Mouse (Mus musculus): ENCODE data around the gene Zfp143.
"Not testable (repeated sequence)": the region's sequence is repeated elsewhere in the genome, so short reads cannot be mapped to it uniquely, and the experiment has no call there.

The Zfp143 gene

DNA sequence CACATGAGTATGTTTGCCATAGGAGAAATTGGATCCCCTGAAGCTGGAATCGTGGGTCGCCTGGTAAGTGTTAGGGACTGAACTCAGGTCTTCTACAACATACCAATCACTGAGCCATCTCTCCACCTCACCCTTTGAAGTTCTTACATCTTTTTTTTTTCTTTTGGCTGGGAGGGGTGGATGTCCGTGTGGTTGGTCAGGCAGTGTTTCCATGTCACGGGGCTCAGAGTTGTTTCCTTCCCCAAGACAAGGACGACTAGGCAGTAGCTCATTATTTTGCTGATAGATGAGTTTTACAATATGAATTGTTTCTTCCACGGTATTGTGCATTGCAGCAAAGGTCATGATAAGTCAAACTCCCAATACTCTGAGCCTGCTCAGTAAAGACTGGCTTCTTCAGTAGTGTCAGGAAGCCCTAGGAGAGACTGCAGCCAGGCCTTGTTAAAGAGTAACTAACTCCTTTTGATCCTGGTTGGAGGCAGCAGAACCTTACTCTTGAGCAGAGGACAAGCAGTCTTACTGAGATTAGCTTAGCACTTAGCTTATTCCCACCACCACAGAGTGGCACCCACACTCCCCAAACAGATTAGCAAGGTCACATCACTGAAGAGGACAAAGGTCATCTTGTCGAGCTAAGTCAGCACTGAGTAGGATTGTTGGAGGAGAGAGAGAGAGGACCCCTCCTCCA is 36.2 kb downstream of the Zfp143 start:
- DNase-seq, result peak; percentile 83

DNA sequence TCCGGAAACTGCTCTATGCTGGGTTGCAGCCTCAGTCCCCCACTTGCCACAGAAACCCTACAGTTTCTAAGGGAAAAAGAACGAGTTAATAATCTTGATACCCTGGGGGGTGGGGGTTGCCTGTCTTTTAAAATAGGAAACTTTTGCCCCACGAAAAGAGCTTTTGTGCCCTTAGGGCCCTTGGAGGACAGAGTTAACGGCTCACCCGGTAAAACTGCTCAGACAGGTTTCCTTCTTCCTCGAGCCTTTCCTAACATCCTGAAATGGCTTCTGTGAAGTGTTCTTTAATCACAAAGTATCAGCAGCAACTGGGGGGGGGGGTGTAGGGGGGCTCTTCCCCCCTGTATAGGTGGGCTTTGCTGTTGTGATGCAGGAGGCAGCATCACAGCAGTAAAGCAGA is 39.8 kb downstream of the Zfp143 start:
- no peak for DNase-seq

DNA sequence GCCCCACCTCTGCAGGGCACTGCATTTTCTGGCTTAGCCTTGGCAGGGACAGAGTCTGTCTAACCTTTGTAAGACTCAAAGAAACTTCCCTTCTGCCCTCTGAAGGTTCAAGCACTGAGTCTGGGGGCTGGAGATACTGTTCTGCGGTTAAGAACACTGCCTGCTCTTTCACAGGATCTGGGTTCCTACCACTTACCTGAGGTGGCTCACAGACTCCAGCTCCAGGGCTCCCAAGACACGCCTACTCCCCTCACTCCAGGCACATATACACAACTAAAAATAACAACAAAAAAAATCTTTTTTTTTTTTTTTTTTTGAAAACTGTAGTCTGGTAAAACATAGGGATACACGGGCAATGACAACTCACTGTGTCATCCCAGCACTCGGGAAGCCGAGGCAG is 40.2 kb downstream of the Zfp143 start:
- DNase-seq, result no peak

DNA sequence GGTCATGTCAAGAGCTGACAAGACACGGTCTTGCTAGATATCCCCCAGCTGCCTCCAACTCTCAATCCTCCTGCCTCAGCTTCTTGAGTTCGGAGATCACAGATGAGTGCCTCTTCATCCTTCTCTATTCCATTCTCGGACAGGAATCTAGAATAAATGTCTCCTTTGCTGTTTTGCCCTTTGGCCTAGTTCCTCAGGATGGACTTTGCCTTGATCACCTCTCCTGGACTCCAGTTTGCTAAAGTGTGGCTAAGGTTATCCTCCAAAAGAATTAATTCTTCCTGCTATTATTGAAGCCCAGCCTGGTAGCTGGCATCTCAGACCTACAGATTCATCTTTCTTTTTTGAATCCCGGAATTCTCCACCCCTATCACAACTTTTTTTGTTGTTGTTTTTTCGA is 44.0 kb downstream of the Zfp143 start:
- DNase-seq, result peak; percentile 67

DNA sequence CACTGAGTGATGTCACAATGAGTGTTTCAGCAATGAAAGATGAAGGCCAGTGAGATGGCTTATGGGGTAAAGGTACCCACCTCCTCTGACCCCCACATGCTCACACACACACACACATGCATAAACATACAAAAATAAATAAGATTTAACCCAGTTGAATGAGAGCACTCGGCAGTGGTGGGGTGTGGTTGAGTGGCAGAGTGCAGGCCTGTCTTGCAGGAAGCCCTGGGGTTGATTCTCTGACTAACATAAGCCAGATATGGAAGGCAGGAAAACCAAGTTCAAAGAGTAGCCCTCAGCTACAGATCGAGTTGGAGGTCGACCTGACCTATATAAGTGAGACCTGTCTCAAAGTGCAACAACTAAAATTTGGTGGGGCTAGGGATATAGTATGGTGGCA is 45.6 kb downstream of the Zfp143 start:
- DNase-seq, result no peak

DNA sequence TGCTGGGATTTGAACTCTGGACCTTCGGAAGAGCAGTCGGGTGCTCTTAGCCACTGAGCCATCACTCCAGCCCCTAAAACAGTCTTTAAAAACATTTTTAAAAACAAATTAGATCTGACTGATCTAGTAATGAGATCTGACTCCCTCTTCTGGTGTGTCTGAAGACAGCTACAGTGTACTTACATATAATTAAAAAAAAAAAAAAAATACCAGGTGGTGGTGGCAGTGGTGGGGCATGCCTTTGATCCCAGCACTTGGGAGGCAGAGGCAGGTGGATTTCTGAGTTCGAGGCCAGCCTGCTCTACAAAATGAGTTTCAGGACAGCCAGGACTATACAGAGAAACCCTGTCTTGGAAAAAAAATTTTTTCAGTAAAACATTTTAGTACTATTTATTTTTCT is 47.5 kb downstream of the Zfp143 start:
- DNase-seq, result not testable (repeated sequence)

DNA sequence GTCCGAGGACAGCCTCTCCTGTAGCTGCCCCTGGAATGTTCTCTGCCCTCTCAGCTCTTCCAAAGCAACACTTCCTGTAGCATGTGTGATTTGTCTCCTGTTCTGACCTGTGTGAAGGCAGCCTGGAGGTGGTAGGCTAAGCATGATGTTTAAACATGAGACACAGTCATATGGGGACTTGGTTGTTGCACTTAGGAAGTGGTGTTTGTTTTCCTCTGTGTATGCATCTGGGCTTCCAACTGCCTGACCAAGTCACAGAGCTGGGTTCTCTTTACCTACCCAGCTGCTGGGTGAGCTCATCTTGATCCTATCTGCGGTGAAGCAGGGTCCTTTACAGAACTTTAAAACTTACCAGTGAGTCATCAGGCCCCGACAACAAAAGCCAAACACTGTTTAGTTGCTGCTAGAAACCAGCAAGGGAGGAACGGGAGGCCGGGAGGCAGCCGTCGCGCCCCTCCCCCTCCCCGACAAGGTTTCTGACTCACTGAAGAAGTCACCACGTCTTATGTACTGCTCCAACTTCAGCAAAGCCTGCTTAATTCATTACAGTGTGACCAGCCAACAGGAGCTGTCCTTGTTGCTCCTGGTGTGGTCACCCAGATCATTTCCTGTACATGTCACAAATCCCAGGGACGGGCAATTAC is 48.1 kb downstream of the Zfp143 start:
- DNase-seq, result no peak

DNA sequence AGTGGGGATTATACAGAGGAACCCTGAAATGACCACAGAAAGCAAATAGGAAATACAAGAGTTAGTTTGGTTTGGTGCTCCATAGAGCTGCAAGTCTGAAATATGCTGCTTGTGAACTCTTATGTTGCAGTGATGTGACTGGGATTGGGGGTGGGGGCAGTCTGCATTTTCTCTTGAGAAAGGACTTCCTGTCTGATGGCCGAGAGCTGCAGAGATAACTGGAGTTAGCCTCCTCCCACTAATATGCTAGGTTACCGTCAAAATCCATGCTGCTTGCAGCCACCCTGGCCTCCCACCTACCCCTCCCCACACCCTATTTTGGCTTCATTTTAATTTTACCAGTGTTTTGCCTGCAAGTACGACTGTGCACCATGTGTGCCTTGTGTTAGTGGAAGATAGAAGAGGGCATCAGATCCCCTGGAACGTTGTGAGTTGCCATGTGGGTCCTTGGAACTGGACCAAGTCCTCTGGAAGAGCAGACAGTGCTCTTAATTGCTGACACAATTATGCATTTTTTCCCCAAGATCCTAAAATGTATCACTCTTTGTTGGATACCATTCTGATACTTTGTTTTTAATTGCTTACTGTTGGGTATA is 49.1 kb downstream of the Zfp143 start:
- DNase-seq, result no peak

DNA sequence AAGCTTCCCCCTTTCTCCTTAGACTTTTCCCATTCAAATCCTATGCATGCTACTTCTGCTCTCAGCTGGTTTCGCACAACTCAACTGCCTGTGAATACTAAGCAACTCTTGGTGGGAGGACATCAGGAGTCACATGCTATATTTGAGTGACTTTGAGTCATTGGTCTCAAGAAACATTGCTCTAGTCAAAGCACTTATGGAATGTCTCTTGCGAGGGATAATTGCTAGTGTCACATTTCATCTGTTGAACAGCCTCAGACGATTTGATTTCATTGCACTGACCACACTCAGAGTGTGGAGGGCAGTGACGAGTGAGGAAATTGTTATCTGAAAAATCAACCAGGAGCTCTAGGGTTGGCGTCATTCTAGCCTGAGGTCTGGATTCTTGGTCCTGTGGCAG is 53.7 kb downstream of the Zfp143 start:
- no peak for DNase-seq

DNA sequence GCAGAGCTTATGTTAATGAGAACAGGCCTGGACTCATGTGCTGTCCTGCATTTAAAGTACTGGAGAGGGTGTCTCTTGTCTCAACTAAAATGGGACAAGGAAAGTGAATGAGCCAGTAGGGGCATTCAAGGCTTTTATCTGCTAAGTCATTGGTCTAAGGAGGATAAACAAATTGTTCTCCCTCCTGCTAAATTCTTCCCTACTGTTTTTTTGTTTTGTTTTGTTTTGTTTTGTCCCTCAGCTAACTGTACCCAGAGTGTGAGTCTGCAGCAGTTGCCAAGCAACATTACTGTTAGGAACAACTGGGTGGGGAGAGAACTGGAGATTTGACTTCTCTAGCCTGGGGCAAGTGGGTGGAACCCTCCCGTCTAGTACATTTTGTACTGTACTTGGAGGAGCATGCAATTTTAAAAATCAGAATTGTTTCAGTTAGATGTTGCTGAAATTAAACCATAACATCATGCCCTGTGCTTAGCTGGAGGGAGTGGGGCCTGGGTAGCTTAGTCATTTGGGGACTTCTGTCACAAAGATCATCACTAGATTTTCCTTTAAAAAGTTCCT is 55.8 kb downstream of the Zfp143 start:
- DNase-seq, result peak; percentile 66

DNA sequence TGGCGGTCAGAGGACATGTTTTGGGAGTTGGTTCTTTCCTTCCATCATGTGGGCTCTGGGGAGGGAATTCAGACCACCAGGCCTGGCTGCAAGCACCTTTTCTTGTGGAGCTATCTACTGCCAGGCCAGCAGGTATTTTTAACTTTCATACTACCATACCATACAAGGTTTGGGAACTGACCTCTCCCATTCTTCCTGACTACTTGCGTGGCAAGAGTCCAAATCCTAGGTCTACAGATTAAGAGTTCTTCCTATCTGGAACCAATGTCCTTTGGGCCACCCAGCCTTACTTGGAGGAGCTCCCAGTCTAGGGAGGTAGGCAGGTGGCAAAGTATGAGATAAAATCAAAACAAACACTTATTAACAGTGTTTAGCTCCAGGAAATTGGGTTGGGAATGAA is 57.4 kb downstream of the Zfp143 start:
- no peak for DNase-seq

DNA sequence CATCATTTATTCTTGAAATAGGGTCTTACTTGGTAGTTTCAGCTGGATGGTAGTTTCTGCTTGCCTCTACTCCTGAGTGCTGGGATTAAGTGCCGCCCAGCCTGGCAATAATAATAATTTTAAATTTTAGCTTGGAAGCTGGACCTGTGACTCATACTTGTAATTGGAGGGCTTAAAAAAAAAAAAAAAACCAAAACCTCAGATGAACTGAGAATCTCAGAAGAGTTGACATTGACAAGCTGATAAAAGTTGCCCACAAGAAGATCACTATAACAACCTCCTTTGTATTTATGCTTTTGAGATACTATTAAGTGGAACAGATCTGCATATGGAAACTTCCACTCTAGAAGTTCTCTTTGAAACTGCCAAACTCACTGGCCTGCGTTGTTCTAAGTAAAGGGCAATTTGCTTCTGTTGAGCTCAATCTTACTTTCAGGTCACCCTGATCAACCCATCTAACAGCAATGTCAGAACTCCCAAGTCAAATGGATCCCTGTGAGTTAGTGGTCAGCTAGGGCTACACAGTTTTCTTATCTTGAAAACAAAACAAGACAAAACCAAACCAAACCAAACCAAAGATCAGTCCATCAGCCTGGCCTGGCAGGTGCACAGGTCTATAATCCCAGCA is 59.3 kb downstream of the Zfp143 start:
- no peak for DNase-seq

DNA sequence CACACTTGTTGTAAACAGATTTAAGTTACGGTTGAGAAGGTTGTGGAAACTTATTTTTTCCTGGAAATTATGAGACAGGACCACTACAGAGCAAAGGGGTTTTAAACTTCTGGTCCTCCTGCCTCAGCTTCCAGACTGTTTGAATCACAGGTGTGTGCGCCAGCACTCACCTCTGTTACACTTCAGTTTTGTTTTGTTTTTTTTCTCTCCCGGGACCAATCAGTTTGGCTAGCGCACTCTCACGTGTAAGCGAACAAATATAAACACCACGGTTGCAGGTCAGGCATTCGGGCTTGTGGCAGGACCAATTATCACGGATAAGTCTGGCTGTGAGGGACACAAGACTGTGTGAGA is 60.1 kb downstream of the Zfp143 start:
- DNase-seq, result no peak

DNA sequence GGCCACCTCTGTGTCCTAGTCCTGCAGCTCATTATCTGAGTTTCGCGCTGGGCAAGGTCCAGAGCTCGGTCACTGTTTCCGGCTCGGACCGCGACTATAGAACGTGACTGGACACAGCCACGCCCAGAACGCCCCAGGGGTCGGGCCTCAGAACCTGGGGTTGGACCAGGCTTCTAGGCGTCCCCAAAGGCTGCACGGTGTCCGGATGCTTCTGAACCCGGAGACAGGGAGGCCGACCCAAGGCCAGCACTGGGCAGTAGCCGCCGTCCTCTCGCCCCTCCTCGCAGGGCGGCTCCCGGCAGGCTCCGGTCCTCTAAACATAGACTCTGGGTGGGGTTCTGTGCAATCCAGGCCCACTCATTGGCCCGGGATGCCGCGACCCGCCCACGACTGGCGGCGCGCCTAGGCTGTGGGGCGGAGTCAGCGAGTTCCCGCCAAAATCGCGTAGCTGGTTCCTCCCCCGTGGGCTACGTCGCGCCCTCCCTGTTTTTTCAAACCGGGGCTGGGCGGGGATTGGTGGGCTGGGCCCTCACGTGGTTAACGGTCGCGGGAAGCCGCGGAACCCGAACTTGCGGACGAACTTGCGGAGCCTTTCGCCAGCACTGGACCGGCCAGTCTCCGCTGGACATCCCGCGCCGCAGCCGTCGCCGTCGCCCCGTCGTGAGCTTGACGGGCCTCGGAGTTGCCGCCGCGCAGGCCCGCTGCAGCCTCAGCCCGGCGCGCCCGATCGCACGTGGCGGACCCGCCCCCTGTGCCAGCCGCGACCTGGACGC is 60.7 kb downstream of the Zfp143 start, which contains the start of gene Wee1:
Wee1 (plus strand) TSS at position 531 of the 773 bp plus-strand sequence.
- DNase-seq, result peak; percentile 99

DNA sequence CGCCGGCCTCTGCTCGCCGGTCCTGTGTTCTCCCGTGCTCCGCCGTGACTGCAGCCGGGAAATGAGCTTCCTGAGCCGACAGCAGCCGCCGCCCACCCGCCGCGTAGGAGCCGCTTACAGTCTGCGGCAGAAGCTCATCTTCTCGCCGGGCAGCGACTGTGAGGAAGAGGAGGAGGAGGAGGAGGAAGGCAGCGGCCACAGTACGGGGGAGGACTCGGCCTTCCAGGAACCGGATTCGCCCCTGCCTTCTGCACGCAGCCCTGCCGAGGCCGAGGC is 61.2 kb downstream of the Zfp143 start:
- DNase-seq, result no peak

DNA sequence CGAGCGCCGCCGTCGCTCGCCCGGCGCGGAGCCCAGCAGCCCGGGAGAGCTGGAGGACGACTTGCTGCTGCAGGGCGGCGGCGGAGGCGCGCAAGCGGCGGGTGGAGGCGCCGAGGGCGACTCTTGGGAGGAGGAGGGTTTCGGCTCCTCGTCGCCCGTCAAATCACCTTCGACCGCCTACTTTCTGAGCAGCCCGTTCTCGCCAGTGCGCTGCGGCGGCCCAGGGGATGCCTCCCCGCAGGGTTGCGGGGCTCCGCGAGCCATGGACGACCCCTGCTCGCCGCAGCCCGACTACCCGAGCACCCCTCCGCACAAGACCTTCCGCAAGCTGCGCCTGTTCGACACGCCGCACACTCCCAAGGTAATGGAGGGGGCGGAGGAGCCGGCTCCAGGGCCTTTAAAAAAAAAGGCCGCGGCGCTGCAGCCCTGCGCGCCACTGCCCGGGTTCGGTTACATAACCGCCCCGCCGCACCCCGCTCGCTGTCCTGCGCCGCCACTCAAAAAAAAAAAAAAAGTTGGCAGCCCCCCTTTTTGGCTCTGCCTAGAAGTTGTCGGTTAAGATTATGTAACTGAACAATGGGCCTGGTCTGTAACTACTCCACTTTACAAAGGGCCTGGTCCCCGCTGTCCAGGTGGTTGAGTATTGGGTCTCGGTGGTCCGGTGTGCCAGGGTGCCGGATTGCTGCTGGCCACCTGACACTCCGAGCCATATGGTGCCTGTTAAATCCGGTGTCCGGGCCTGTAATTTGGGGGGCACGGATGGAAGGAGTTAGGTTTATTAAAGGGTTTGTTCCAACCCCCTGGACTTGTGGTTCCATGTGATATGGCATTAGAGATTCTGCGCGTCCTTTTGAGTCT is 61.8 kb downstream of the Zfp143 start:
- DNase-seq, result peak; percentile 79

DNA sequence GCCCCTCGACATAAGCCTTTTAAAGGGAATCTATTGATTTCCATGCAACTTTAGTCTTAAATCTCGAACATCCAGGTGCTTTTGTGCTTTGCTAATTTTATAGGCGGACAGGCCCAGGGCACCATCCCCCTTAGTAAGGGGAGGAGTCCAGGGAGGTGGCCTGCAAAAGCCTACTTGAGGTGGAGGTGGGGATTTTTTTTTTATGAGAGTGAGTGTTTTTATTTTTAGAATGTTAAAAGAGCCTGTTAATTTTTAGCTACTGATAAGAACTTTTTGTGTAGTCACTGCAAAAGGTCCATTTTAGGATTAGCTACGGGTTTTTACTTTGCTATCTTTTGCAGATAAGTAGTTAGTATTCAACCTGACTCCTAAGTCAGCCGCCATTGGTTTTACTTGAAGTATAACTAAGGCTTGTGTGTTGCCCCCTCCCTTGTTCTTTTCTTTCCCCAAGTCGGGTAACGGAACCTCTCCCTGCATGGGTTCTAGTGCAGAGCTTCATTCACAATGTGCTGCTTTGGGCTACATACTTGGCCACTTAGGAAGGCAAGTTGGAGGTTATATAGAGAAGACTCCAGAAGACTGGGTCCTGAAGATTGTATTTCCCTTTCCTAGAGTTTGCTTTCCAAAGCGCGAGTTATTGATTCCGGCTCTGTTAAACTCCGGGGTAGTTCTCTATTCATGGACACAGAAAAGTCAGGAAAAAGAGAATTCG is 63.0 kb downstream of the Zfp143 start:
- no peak for DNase-seq

DNA sequence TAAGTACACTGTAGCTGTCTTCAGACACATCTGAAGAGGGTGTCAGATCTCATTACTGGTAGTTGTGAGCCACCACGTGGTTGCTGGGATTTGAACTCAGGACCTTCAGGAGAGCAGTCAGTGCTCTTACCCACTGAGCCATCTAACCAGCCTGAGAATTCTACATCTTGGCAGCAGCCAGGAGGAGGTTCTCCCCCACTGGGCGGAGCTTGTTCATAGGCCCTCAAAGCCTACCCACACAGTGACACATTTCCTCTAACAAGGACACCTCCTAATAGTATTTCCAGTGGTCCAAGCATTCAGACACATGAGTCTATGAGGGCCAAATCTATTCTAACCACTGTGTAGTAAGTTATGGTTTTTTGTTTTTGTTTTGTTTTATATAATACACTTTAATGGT is 67.5 kb downstream of the Zfp143 start:
- DNase-seq, result no peak

DNA sequence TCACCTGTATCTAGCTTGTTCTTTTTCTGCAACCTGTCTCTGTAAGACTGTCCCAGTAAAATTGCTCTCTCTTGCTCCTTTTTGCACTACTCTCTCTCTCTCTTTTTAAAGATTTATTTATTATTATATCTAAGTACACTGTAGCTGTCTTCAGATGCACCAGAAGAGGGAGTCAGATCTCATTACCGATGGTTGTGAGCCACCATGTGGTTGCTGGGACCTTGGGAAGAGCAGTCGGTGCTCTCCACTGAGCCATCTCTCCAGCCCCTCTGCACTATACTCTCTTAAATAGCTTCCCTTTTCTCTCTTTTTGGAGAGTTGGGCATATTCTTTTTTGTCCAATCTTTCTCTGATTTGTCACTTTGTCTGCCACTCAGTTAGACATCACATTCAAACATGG is 71.3 kb downstream of the Zfp143 start:
- not testable (repeated sequence) for DNase-seq

DNA sequence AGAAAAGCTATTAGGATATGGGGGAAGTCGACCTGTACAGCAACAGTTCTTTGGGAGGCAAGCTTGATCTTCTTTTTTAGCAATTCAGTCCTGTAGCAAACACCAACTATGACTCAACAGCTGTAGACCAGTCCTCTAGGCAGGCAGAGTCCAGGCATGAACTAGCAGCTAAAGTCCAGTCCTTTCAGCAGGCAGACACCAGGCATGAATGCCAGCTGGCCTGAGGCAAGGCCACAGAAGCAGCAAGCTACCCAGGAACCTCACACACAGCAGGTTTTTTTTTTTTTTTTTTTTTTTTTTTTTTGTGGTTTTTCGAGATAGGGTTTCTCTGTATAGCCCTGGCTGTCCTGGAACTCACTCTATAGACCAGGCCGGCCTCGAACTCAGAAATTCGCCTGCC is 73.0 kb downstream of the Zfp143 start:
- DNase-seq, result no peak

DNA sequence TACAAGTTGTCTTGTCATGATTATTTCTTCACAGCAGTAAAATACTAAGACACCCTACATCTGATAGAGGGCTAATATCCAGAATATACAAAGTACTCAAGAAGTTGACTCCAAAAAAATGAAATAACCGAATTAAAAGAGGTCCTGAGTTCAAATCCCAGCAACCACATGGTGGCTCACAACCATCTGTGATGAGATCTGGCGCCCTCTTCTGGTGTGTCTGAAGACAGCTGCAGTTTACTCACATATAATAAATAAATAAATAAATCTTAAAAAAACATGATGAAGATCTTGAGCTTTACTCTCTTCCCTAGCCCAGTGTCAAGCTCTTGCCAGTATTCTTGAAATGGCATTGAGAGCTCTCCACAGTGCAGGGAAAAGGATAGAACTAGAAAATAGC is 77.5 kb downstream of the Zfp143 start:
- DNase-seq, result no peak

DNA sequence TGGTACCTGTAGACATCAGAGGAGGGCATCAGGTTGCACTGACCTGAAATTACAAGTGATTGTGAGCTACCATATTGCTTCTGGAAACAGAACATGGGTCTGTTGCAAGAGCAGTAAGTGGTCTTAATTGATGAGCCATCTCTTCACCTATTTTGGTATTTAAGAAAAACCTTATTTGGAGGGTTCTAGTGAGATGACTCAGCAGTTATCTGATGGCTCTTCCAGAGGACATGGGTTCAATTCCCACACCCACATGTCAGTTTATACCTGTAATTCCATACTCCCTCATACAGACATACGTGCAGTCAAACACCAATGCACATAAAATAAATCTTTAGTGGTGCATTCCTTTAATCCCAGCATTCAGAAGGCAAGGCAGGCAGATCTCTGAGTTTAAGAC is 82.8 kb downstream of the Zfp143 start:
- no peak for DNase-seq

Measured in kidney, adult 11 months (tissue).